Comparison of ENCODE assay signal across 28 mouse cellular contexts in genomic region chr15:7697724-7698123, GRCm38 (mm10).
DNase-seq lines count a peak whose midpoint lies in the region; ATAC-seq and TF ChIP-seq lines count a peak whose summit lies in the region.
"Had no signal": no experiment of that assay in that cellular context is flagged by ENCODE, and none has a peak within 500 bp of the region (broad histone marks: within the 10 kb centered on the region; RNA-seq: fewer than 3 reads in every experiment).

No protein-coding gene starts in this region.

- no peak for TF ChIP-seq CTCF in lung, postnatal 0 days (IDR thresholded peaks at IDR 0.05)

- TF ChIP-seq EP300 in lung, postnatal 0 days (IDR thresholded peaks at IDR 0.05), result peak; percentile 27; the same call in 1 of the 2 replicates

- no peaks in the 10 kb centered on the region for H3K9me3 ChIP-seq in kidney, embryonic 15.5 days (replicated peaks)
- no peaks in the 10 kb centered on the region for H3K9me3 ChIP-seq in lung, postnatal 0 days (ENCODE audit: low read length)
- H3K9me3 ChIP-seq: embryonic facial prominence, embryonic 15.5 days; G1E; heart, embryonic 12.5 days; heart, embryonic 15.5 days; hindbrain, embryonic 10.5 days; hindbrain, embryonic 13.5 days had no signal

- no peaks in the 10 kb centered on the region for H3K27me3 ChIP-seq in kidney, embryonic 15.5 days
- H3K27me3 ChIP-seq in lung, postnatal 0 days (replicated peaks; ENCODE audit: insufficient read depth, low read length), result no peaks in the 10 kb centered on the region
- H3K27me3 ChIP-seq: CH12.LX; embryonic facial prominence, embryonic 15.5 days; heart, embryonic 12.5 days; heart, embryonic 15.5 days; hindbrain, embryonic 13.5 days had no signal

- H3K9ac ChIP-seq in kidney, embryonic 15.5 days, result no peak overlapping the region
- no peak overlapping the region for H3K9ac ChIP-seq in lung, postnatal 0 days (replicated peaks; ENCODE audit: low read depth)
- H3K9ac ChIP-seq: embryonic facial prominence, embryonic 15.5 days; forebrain, postnatal 0 days; heart, embryonic 12.5 days; heart, embryonic 15.5 days; hindbrain, embryonic 13.5 days had no signal

- no peaks in the 10 kb centered on the region for H3K36me3 ChIP-seq in kidney, embryonic 15.5 days
- no peaks in the 10 kb centered on the region for H3K36me3 ChIP-seq in lung, postnatal 0 days (ENCODE audit: insufficient read depth, low read length)
- H3K36me3 ChIP-seq: embryonic facial prominence, embryonic 15.5 days; G1E; heart, embryonic 12.5 days; heart, embryonic 15.5 days; hindbrain, embryonic 10.5 days; hindbrain, embryonic 13.5 days had no signal

- H3K27ac ChIP-seq in kidney, embryonic 15.5 days, result no peak overlapping the region
- H3K27ac ChIP-seq in lung, postnatal 0 days (ENCODE audit: low read length), result no peak overlapping the region
- H3K27ac ChIP-seq: embryonic facial prominence, embryonic 15.5 days; heart, embryonic 15.5 days; hindbrain, embryonic 10.5 days; hindbrain, embryonic 13.5 days had no signal

- H3K4me1 ChIP-seq in kidney, embryonic 15.5 days, result peaks cover 7% of the 10 kb centered on the region; the same call in 1 of the 2 replicates
- H3K4me1 ChIP-seq in lung, postnatal 0 days (ENCODE audit: insufficient read depth, low read depth, low read length), result no peaks in the 10 kb centered on the region
- H3K4me1 ChIP-seq: embryonic facial prominence, embryonic 15.5 days; heart, embryonic 12.5 days; heart, embryonic 15.5 days; hindbrain, embryonic 10.5 days; hindbrain, embryonic 13.5 days had no signal

- 16% methylated on average over 3 of the region's 3 CpGs for WGBS in kidney, embryonic 15.5 days
- WGBS in lung, postnatal 0 days, result 57% methylated on average over 3 of the region's 3 CpGs

- DNase-seq in embryo, embryonic 11 days, result peak; percentile 6
- no peak for DNase-seq in embryo, embryonic 10 days (ENCODE audit: low spot score)
- no peak for DNase-seq in kidney, postnatal 36 days
- DNase-seq in lung, postnatal 0 days (ENCODE audit: low spot score), result peak; percentile 26
- DNase-seq in lung, postnatal 4 days, result no peak
- DNase-seq in mesoderm, embryonic 11.5 days (ENCODE audit: low read depth, low spot score), result peak; percentile 21
- DNase-seq: adrenal gland, postnatal 10 days; adrenal gland, postnatal 36 days; B cell, adult 2 months; cerebellum, adult 18-20 months; cerebellum, adult 9-10 months; cerebellum, postnatal 14 days; forebrain, postnatal 0 days; gastrocnemius, postnatal 25 days; heart, adult 18-20 months; heart, postnatal 10 days; heart, postnatal 36 days had no signal

- ATAC-seq in kidney, embryonic 15.5 days (replicated peaks; ENCODE audit: low FRiP score), result peak; percentile 83
- no peak; the same call in 1 of the 2 replicates for ATAC-seq in lung, postnatal 0 days
- ATAC-seq: forebrain, embryonic 14.5 days; forebrain, postnatal 0 days; hindbrain, embryonic 16.5 days; Patski had no signal

- H3K4me3 ChIP-seq in kidney, embryonic 15.5 days (replicated peaks), result no peak overlapping the region
- H3K4me3 ChIP-seq in lung, postnatal 0 days (ENCODE audit: low read depth, low read length), result no peak overlapping the region
- H3K4me3 ChIP-seq: embryonic facial prominence, embryonic 15.5 days; heart, embryonic 12.5 days; heart, embryonic 15.5 days; hindbrain, embryonic 10.5 days; hindbrain, embryonic 13.5 days had no signal

- H3K4me2 ChIP-seq in kidney, embryonic 15.5 days, result no peak overlapping the region
- H3K4me2 ChIP-seq in lung, postnatal 0 days (replicated peaks; ENCODE audit: low read depth, low read length), result no peak overlapping the region
- H3K4me2 ChIP-seq: embryonic facial prominence, embryonic 15.5 days; heart, embryonic 12.5 days; heart, embryonic 15.5 days; hindbrain, embryonic 13.5 days had no signal

Comparison
In these comparisons a context has a peak if more than half of its experiments do, and no peak if none do; other contexts are left out.
1. DNase-seq: peak in embryo, embryonic 11 days (single experiment), lung, postnatal 0 days (single experiment) and mesoderm, embryonic 11.5 days (single experiment); none in embryo, embryonic 10 days (single experiment), kidney, postnatal 36 days (0 of 2) and lung, postnatal 4 days (0 of 2).